Mouse (Mus musculus) cerebellum, adult 2 months (tissue): ENCODE data around the gene Prom1.

Experiments used
- CTCF ChIP-seq: fragments of 200-500 bp; IDR thresholded peaks from 2 replicates; pipeline ENCODE4 v1.5.1; 2011; ENCODE audit warnings: low read depth, mild to moderate bottlenecking, control low read depth, low read length, moderate library complexity, borderline replicate concordance; ENCODE audit not compliant: insufficient read depth
- POLR2A ChIP-seq: fragments of 200-500 bp; IDR thresholded peaks from 2 replicates; pipeline ENCODE4 v1.6.1; 2011; ENCODE audit warnings: low read length, control low read depth, borderline replicate concordance; ENCODE audit not compliant: insufficient read depth

GRCm38 (mm10) chr5:43989017-43989416, 112.8 kb downstream of the Prom1 start:
- TF ChIP-seq CTCF (peak; percentile 11; the same call in 1 of the 2 replicates), POLR2A (no peak)
